Mouse (Mus musculus): ENCODE data around the gene Krt33b.

The Krt33b gene

GRCm38 (mm10) chr11:99993620-99994383 is 35.9 kb downstream of the Krt33b start, which contains the start of gene Krtap17-1:
Krtap17-1 (minus strand) TSS chr11:99993994.
- no peak for DNase-seq (ENCODE audit: low spot score)

GRCm38 (mm10) chr11:99990571-99990970 is 39.1 kb downstream of the Krt33b start:
- DNase-seq (ENCODE audit: low spot score), result no peak

GRCm38 (mm10) chr11:99989881-99990405 is 39.7 kb downstream of the Krt33b start:
- no peak for DNase-seq (ENCODE audit: low spot score)

GRCm38 (mm10) chr11:99988530-99988929 is 41.1 kb downstream of the Krt33b start:
- DNase-seq (ENCODE audit: low spot score), result no peak

- no peak for DNase-seq (ENCODE audit: low spot score)
Measured at GRCm38 (mm10) chr11:99986180-99986647, 43.5 kb downstream of the Krt33b start, which contains the start of gene Krtap16-1. Krtap16-1 (minus strand) TSS chr11:99986597.

GRCm38 (mm10) chr11:99985291-99986092 is 44.2 kb downstream of the Krt33b start:
- no peak for DNase-seq (ENCODE audit: low spot score)

- no peak for DNase-seq (ENCODE audit: low spot score)
Measured at GRCm38 (mm10) chr11:99983442-99983841, 46.2 kb downstream of the Krt33b start.

- no peak for DNase-seq (ENCODE audit: low spot score)
Measured at GRCm38 (mm10) chr11:99982731-99983130, 46.9 kb downstream of the Krt33b start.

- DNase-seq (ENCODE audit: low spot score), result no peak
Measured at GRCm38 (mm10) chr11:99978953-99979352, 50.7 kb downstream of the Krt33b start, which contains the start of gene Krtap29-1. Krtap29-1 (minus strand) TSS chr11:99979053.
